Mouse (Mus musculus): ENCODE data around the gene Gm21992. TPM values are rescaled to one million over a fixed set of nuclear protein-coding genes. Genes with fewer than 3 reads are reported as not detected.

Gene Gm21992
- polyA plus RNA-seq, 1 experiment from 2014 or later, result 41.2 TPM

Other genes with a start within 250 kb of the Gm21992 start
- 12.6 and 15.4 TPM in 2 replicates for gene Lrfn4, start 195.9 kb downstream of the Gm21992 start, polyA plus RNA-seq (2014; fragmentation: Nextera tagmentation; extraction: Ambion mirVana)
- gene Rce1, start 186.0 kb downstream of the Gm21992 start, polyA plus RNA-seq (2014; fragmentation: Nextera tagmentation; extraction: Ambion mirVana), result 73.1 and 85.0 TPM in 2 replicates
- 3.4 and 5.2 TPM in 2 replicates for gene Gm960, start 112.9 kb downstream of the Gm21992 start, polyA plus RNA-seq (2014; fragmentation: Nextera tagmentation; extraction: Ambion mirVana)
- 1.8 and 2.9 TPM in 2 replicates for gene Sptbn2, start 100.4 kb downstream of the Gm21992 start, polyA plus RNA-seq (2014; fragmentation: Nextera tagmentation; extraction: Ambion mirVana)
- gene Rbm4b, start 55.1 kb downstream of the Gm21992 start, polyA plus RNA-seq (2014; fragmentation: Nextera tagmentation; extraction: Ambion mirVana), result 69.2 and 79.8 TPM in 2 replicates
- gene Rbm4, start 17.7 kb downstream of the Gm21992 start, polyA plus RNA-seq (2014; fragmentation: Nextera tagmentation; extraction: Ambion mirVana), result 64.7 and 69.6 TPM in 2 replicates
- 71.4 and 102 TPM in 2 replicates for gene Rbm14, start within 50 bp of the Gm21992 start, polyA plus RNA-seq (2014; fragmentation: Nextera tagmentation; extraction: Ambion mirVana)
- gene Ccs, start 27.7 kb upstream of the Gm21992 start, polyA plus RNA-seq (2014; fragmentation: Nextera tagmentation; extraction: Ambion mirVana), result 53.5 and 57.4 TPM in 2 replicates
- not detected in 2 replicates for gene Ccdc87, start 27.8 kb upstream of the Gm21992 start, polyA plus RNA-seq (2014; fragmentation: Nextera tagmentation; extraction: Ambion mirVana)
- gene Ctsf, start 43.5 kb upstream of the Gm21992 start, polyA plus RNA-seq (2014; fragmentation: Nextera tagmentation; extraction: Ambion mirVana), result 36.2 and 43.6 TPM in 2 replicates
- gene Actn3, start 66.3 kb upstream of the Gm21992 start, polyA plus RNA-seq (2014; fragmentation: Nextera tagmentation; extraction: Ambion mirVana), result 12.8 and 13.8 TPM in 2 replicates
- 8.3 and 9.4 TPM in 2 replicates for gene Zdhhc24, start 67.1 kb upstream of the Gm21992 start, polyA plus RNA-seq (2014; fragmentation: Nextera tagmentation; extraction: Ambion mirVana)
- 6.3 and 6.8 TPM in 2 replicates for gene Bbs1, start 95.0 kb upstream of the Gm21992 start, polyA plus RNA-seq (2014; fragmentation: Nextera tagmentation; extraction: Ambion mirVana)
- gene Dpp3, start 116.7 kb upstream of the Gm21992 start, polyA plus RNA-seq (2014; fragmentation: Nextera tagmentation; extraction: Ambion mirVana), result 70.1 and 87.4 TPM in 2 replicates
- gene Peli3, start 131.5 kb upstream of the Gm21992 start, polyA plus RNA-seq (2014; fragmentation: Nextera tagmentation; extraction: Ambion mirVana), result 1.5 and 3.8 TPM in 2 replicates
- gene Mrpl11, start 150.5 kb upstream of the Gm21992 start, polyA plus RNA-seq (2014; fragmentation: Nextera tagmentation; extraction: Ambion mirVana), result 137 and 178 TPM in 2 replicates
- not detected in 2 replicates for gene Npas4, start 178.7 kb upstream of the Gm21992 start, polyA plus RNA-seq (2014; fragmentation: Nextera tagmentation; extraction: Ambion mirVana)
- 3.5 and 7.9 TPM in 2 replicates for gene Slc29a2, start 212.2 kb upstream of the Gm21992 start, polyA plus RNA-seq (2014; fragmentation: Nextera tagmentation; extraction: Ambion mirVana)
- gene B4gat1, start 227.2 kb upstream of the Gm21992 start, polyA plus RNA-seq (2014; fragmentation: Nextera tagmentation; extraction: Ambion mirVana), result 35.7 and 44.8 TPM in 2 replicates
- gene AC124502.3, start 227.3 kb upstream of the Gm21992 start, polyA plus RNA-seq (2014; fragmentation: Nextera tagmentation; extraction: Ambion mirVana), result 1.2 and 1.5 TPM in 2 replicates
- gene Brms1, start 229.7 kb upstream of the Gm21992 start, polyA plus RNA-seq (2014; fragmentation: Nextera tagmentation; extraction: Ambion mirVana), result 43.3 and 57.5 TPM in 2 replicates
- 2.5 and 4.8 TPM in 2 replicates for gene Rin1, start 238.9 kb upstream of the Gm21992 start, polyA plus RNA-seq (2014; fragmentation: Nextera tagmentation; extraction: Ambion mirVana)

Measured in kidney, embryonic 14.5 days (tissue).